Mouse (Mus musculus) adipocyte (in vitro differentiated cells): ENCODE results near the gene Hnrnpu.

Source experiments
- DNase-seq: peaks from one replicate; pipeline ENCODE4 v3.0.0-alpha.2; 2016; ENCODE audit warnings: low spot score

Hnrnpu gene

GRCm38 (mm10) chr1:178340213-178340612 lies 2.6 kb upstream of the Hnrnpu start:
- DNase-seq, result peak; percentile 50

DNA sequence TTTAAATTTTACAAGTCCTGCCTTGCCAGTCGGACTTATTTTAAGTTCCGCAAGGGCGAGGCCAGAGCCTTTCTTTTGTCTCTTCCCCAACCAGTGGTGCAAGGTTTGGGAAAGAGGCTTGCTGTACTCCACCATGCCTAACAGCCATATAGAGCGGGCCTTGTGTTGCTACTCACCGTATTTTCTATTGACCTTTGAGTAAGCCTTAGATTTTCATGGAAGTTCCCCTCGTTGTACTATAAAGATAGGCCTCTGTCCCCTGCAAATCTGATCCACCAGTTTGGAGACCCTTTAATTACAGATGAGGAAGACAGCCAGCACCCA lies 683 bp upstream of the Hnrnpu start:
- DNase-seq, result peak; percentile 62

DNA sequence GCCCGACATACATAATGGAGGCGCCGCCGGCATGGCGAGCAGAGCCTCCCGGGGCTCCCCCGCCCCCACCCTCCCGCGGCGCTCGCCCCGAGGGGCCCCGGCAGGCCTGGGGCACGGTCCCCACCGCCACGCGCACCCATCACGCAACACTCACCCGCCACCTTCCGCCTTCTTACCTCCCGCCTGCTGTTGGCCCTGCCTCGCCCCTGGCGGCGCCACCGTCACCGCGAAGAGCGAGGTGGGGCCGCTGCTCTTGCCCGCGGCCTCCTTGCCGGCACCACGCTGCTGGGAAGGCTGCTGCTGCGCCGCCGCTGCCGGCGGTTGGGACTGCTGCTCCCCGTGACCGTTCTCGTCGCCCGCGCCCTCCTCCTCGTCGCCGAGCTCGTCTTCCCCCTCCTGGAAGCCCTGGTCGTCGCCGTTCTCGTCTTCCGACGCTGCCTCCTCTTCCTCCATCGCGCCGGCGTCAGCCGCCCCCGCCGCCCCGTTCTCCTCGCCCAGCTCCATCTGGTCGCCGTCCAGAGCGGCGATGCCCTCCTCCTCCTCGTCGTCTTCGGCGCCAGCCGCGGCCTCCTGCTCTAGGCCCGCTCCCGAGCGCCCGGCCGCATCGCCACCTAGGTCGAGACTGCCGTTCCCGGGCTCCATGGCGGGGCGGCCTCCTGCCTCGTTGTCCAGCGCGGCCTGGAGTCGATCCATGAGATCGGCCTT lies 668 bp downstream of the Hnrnpu start:
- DNase-seq, result no peak

GRCm38 (mm10) chr1:178336289-178336775 lies 1.3 kb downstream of the Hnrnpu start:
- peak; percentile 91 for DNase-seq

GRCm38 (mm10) chr1:178335860-178336261 lies 1.7 kb downstream of the Hnrnpu start:
- peak; percentile 44 for DNase-seq

DNA sequence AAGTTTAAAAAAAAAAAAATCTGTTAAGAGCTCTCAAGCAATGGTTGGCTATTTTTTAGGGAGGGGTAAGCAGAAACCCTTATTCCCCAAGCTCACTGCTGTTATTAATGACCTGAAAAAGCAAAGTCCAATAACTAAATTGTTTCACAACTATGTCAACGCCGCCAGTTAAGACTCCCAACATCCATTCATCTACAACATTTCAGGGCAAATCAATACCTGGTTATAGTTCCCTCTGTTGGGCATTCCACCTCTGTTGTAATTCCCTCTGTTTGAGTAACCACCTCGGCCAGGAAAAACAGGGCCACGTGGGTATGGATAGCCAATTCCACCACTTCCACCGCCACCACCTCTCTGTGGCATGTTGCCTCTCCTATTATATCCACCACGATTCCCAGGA lies 7.7 kb downstream of the Hnrnpu start:
- DNase-seq, result no peak

DNA sequence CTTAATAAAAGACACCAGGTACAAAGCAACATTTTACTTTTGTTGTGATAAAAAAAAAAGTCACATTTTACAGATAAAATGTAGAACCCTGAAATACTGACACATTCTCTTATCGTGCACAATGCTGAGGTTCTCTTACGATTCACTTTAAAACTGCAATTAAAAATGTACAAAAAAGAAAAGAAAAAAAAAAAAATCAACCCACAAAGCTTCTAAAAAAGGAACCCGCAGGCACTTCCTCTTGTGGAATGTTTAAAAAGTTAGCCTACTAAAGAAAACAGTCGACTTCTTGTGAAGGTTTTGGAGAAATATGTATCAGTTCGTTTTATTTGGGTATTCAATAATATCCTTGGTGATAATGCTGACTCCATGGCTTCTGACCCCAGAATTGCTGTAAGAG lies 8.6 kb downstream of the Hnrnpu start:
- DNase-seq, result no peak

DNA sequence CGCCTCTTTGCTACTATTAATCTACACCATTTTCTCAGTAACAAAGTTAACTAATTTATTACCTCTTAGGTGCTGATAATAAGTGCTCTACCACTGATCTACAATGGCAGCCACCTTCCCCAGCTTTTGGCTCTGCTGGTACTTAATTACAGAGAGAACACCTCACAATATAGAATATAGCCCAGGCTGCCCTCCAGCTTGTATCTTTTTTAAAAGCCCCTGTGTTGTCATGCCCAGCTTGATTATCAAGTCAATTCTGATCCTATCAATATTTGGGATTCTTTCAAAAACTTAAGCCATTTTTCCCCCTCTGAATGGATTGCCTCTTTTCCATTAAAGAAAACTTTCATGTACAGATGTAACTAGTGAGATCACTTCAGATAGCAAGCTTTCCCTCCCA lies 10.6 kb downstream of the Hnrnpu start:
- DNase-seq, result no peak

DNA sequence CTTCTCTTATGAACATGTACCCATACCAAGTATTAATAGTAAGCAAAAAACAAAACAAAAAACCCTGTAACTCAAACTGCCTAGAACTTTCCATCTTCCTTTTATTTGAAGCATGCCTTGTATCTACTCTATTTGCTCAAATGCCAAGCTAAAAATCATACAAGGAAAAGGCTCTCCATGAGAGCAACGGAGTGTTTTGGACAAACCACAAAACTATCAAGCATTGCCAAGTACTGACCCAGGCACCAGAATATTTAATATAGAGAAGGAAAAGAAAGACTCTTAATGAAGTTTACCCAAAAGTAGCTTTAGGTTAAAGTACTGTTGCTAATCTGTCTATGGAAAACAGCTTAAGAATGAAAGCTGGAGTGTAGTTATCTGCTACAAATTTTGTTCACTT lies 11.2 kb downstream of the Hnrnpu start:
- DNase-seq, result no peak

DNA sequence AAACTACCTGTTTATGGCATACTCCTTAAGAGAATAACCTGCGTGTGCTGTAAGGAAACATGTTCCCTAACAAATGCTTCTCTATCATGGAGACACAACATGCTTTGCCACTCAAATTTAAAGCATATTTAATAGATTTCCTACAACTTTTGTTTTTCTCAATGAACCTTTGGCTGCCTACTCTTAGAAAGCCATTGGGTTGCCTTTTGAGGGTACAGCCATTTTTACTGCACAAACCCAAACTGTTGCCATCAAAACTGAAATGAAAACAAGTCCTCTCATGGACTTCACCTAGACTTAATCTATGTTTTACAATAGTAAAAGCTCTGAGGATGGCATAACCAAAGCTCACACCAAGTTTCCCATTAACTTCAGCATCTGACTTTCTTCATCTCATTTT lies 13.0 kb downstream of the Hnrnpu start:
- no peak for DNase-seq

DNA sequence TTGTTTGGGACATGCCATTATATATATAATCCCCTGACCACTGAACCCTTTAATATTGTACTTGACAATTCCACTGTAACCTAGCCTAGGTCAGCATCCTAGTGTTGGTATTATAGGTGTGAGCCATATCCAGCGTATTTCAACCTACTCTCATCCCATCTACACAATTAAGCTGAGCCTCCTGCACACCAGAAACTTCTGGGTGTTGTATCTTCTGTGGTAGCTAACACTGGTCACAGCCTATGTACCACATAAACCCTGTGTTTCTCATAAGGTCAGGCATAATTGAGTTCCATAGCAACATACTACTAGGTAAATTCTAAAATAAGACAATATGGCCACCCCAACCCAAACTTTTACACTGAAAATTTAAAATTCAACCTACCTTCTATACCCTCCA lies 14.4 kb downstream of the Hnrnpu start:
- no peak for DNase-seq

DNA sequence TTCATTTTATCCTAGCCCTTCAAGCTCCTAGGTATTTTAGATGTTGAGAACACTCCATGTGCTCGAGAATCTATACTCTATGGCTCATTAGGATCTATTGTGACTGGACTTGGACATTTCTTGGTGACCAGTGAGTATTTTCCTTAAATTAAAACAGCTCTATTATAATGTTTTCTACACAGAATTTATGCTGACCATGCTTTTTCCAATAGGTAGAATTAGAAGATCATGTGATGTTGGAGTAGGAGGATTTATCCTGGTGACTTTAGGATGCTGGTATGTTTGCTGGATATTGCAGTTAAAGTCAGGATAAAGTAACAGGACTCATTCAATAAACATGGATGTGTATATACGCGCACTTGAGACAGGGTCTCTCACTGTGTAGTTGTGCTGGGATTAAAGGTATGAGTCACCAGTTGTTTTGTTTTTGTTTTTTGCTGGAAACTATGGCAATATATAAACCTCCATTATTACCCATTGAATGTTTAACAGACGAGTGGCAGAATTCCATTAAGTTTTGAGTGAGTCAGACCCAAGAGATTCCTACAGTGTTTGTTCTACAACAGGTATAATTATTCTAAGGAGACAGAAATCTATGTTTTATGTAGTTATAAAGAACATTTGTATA lies 15.8 kb downstream of the Hnrnpu start:
- DNase-seq, result no peak

DNA sequence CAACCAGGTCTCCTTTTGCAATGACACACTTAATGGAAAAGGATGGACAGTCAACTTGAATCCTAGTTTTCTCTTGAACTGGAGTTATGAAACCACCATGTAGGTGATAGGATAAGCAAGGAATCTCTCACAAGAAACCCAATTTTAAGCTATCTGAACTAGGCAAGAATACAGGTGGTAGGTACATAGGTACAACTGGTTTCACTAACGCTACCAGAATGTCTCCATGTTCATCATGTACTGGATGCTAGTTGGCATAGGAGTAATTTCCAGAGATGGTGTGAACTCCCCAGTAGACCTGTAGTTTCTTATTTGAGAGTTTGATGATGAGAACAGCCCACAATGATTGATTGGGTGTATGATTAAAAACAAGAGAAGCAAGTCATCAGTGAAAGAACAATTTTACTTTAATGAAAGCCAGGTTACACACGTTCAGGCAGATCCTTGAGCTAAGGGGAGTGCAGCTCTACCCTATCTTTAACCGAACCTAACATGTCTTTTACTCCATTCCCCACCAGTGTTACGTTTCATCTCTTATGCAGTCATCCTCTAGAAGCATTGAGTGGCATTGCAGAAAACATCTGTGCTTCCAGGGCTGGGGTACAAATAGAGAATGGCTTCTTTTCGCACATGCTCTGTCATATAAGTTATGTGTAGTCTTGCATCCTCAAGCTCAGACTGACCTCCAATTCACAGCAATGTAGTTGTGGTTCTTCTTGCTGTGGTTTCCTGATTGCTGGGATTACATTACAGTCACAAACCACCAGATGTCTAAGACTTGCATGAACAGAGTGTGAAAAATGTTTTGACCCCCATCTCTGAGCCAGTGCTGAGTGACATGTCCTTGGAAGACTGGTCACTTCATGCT lies 16.6 kb downstream of the Hnrnpu start:
- peak; percentile 54 for DNase-seq

DNA sequence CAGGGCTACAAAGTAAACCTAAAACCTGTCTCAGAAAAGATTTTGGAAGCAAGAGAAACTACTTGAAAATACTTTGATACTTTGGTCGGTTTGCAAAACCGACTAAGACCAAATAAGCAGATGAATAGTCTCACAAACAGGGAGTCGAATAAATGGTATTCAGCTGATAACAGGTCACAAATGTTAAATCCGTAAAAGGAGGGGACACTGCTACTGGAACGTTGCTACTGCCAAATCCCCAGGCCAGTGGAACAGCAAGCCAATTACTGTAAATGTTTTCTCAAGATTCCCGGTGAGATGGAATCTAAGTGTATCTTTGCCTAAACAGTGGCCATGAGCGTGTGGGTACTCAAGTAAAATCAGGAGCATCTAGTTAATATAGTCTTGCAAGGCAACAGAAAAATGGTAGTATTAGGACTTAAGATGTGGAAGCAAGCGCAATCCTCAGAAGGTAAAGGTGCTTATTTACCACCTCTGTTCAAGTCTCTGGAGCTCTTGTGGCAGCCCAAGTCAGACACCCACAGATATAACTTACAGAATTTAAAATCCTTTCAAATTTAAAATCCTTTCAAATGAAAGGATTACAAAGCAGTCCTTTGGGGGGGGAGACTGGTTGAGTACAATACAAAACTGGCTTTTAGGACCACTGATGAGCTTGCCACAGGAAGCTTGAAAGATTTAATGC lies 17.4 kb downstream of the Hnrnpu start:
- peak; percentile 56 for DNase-seq

DNA sequence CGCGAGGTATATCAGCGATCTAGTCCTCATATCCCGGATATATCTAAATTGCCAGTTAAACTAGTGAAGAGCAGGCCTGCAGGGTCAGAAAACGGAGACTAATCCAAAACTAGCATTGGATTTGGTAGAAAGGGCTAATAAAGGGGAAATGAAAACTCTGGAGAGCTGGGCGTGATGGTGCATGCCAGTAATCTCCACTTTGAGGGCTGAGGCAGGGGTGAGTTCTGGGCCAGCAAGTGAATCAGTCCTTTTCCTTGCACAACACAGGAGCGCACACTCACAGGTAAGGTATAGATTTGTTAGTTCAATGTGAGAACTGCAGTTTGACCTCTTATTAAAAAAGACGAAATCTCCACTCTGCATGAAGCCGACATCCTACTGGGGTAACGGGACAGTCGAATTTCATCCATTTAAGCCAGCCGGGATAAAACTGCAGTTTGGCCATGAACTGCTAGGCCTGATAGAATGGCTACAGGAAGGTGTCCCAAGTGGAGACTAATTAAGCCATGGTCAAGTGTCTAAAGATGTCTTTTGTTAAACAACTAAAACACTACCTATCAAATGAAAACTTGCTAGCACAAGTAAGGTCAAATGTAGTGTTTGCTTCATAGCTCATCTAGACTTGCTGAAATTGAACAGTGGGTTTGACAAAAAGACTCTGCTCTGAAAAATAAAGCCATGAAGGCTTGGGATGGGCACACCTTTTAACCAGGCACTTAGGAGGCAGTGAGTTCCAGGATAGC lies 18.1 kb downstream of the Hnrnpu start:
- DNase-seq, result no peak

- peak; percentile 96 for DNase-seq
Measured at GRCm38 (mm10) chr1:178318389-178319184, 19.0 kb downstream of the Hnrnpu start, which contains the start of gene Cox20. Gene Cox20 (plus strand): TSS chr1:178319130.

DNA sequence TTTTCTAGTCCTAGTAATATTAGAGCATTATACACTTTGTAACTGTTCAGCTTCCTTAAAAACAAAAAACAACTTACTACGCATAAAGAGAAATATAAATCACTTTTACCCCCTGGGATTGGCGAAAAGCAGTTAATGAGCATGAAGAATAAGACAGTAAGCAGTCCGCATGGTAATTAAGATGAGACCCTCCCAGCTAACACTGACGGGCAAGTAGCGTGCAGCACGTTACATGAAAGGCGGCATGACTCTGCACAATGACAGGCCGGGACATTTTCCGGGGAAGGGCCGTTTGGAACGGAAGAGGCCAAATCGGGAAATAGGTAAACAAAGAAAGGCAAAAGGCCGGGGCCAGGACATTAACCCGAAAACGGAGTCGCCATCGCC lies 19.6 kb downstream of the Hnrnpu start:
- DNase-seq, result peak; percentile 95

DNA sequence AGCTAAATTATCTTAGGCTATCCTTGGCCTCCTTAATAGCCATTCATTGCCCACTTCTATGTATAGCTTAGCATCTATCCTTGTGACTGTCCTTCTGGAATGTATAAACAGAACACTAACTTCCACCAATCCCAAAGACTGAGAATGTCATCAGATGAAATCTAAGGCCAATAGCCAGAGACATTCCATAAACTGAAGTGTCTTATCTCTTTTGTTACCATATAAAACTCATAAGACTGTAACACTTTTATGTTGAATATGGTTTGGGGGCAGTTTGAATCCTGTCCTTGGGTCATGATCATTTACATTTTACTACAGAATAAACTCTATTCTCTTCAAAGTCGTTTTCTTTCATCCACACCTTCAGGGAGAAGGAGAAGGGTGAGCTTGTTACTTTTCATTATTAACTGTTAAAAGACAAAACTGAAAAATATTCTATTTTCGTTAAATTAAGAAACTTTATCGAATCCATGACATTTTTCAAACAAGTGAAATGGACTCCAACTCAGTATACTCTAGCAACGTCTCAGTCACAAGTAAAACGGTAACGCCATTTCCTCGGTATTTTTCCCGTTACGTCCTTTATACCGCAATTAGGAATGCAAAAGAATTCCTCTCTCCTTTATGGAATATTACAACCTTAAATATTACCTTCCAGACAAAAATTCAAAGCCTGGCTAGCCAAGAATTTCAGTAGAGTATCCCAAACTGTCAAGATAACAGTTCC lies 20.2 kb downstream of the Hnrnpu start:
- peak; percentile 34 for DNase-seq

DNA sequence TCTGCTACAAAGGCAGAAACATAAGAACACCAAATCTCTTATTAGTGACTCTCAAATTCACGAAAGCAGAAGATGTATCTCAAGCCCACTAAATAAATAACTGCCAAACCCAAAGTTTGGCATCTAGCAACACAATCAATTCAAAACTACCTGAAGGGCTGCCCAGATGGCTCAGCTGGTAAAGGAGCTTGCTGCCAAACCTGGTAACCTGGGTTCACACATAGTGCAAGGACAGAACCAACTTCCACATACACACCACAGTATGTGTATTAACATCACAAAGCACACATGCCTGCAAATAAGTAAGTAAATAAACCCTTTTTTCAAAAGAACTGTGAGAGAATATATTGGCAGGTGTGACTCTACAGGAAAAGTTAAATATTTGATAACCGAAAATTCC lies 23.4 kb downstream of the Hnrnpu start:
- no peak for DNase-seq

GRCm38 (mm10) chr1:178313039-178313597 lies 24.5 kb downstream of the Hnrnpu start:
- peak; percentile 25 for DNase-seq
